In genomic region chr13:23396246-23396703, GRCm38 (mm10) we compare ENCODE assay signal across 8 mouse cellular contexts. TPM values are rescaled to one million over a fixed set of nuclear protein-coding genes. Genes with fewer than 3 reads are reported as not detected.
DNase-seq lines count a peak whose midpoint lies in the region; ATAC-seq and TF ChIP-seq lines count a peak whose summit lies in the region.

No protein-coding gene starts in this region.

- H3K9ac ChIP-seq in kidney, embryonic 15.5 days, result 0 out of 2 replicates have a peak overlapping the region, but pooled peaks have one; percentile 21
- peak overlapping the region; percentile 52 for H3K9ac ChIP-seq in heart, embryonic 16.5 days (ENCODE audit: low read length)
- peak overlapping the region; percentile 50 for H3K9ac ChIP-seq in liver, embryonic 11.5 days (ENCODE audit: low read depth, low read length)
- peak overlapping the region; percentile 38 for H3K9ac ChIP-seq in neural tube, embryonic 13.5 days

- peaks cover 63% of the 10 kb centered on the region for H3K27me3 ChIP-seq in kidney, embryonic 15.5 days
- H3K27me3 ChIP-seq in heart, embryonic 16.5 days (ENCODE audit: control insufficient read depth, insufficient read depth, low read length), result peaks cover 34% of the 10 kb centered on the region
- peaks cover 27% of the 10 kb centered on the region for H3K27me3 ChIP-seq in liver, embryonic 11.5 days (replicated peaks; ENCODE audit: control insufficient read depth, insufficient read depth, low read length)
- H3K27me3 ChIP-seq in neural tube, embryonic 13.5 days, result peaks cover 75% of the 10 kb centered on the region

- H3K4me1 ChIP-seq in kidney, embryonic 15.5 days, result peaks cover 12% of the 10 kb centered on the region
- H3K4me1 ChIP-seq in bone marrow macrophage, adult 2 months (ENCODE audit: control insufficient read depth, insufficient read depth, low read length), result no peaks in the 10 kb centered on the region
- peaks cover 7% of the 10 kb centered on the region for H3K4me1 ChIP-seq in heart, embryonic 16.5 days (ENCODE audit: control insufficient read depth, insufficient read depth, low read length)
- no peaks in the 10 kb centered on the region; the same call in 1 of the 2 replicates for H3K4me1 ChIP-seq in liver, embryonic 11.5 days (replicated peaks; ENCODE audit: control insufficient read depth, insufficient read depth, low read length)
- peaks cover 13% of the 10 kb centered on the region for H3K4me1 ChIP-seq in neural tube, embryonic 13.5 days (replicated peaks)

- no peak overlapping the region for H3K27ac ChIP-seq in kidney, embryonic 15.5 days
- no peak overlapping the region for H3K27ac ChIP-seq in bone marrow macrophage, adult 2 months (ENCODE audit: insufficient read depth, low read depth, low read length)
- no peak overlapping the region for H3K27ac ChIP-seq in heart, embryonic 16.5 days (ENCODE audit: low read length)
- no peak overlapping the region for H3K27ac ChIP-seq in liver, embryonic 11.5 days (ENCODE audit: low read depth, low read length)
- H3K27ac ChIP-seq in neural tube, embryonic 13.5 days (replicated peaks), result no peak overlapping the region

- peak overlapping the region; percentile 75 for H3K4me2 ChIP-seq in kidney, embryonic 15.5 days
- peak overlapping the region; percentile 81 for H3K4me2 ChIP-seq in heart, embryonic 16.5 days (ENCODE audit: low read depth, low read length)
- H3K4me2 ChIP-seq in liver, embryonic 11.5 days, result peak overlapping the region; percentile 96
- H3K4me2 ChIP-seq in neural tube, embryonic 13.5 days, result peak overlapping the region; percentile 64

- DNase-seq in kidney, postnatal 25 days, result no peak
- DNase-seq in liver, embryonic 11.5 days (ENCODE audit: low spot score), result peak; percentile 72
- DNase-seq in gastrocnemius, postnatal 14 days, result no peak
- DNase-seq in cerebellum, adult 11-12 months, result no peak

- peak overlapping the region; percentile 48 for H3K4me3 ChIP-seq in kidney, embryonic 15.5 days (replicated peaks)
- H3K4me3 ChIP-seq in bone marrow macrophage, adult 2 months (ENCODE audit: insufficient read depth, low read length), result peak overlapping the region; percentile 62
- peak overlapping the region; percentile 54 for H3K4me3 ChIP-seq in heart, embryonic 16.5 days (ENCODE audit: low read length)
- H3K4me3 ChIP-seq in liver, embryonic 11.5 days (ENCODE audit: low read depth, low read length), result peak overlapping the region; percentile 67
- peak overlapping the region; percentile 42 for H3K4me3 ChIP-seq in neural tube, embryonic 13.5 days

- H3K9me3 ChIP-seq in kidney, embryonic 15.5 days (replicated peaks), result no peaks in the 10 kb centered on the region
- H3K9me3 ChIP-seq in heart, embryonic 16.5 days (replicated peaks; ENCODE audit: control insufficient read depth, low read length), result peaks cover 2% of the 10 kb centered on the region; the same call in 1 of the 2 replicates
- no peaks in the 10 kb centered on the region for H3K9me3 ChIP-seq in liver, embryonic 11.5 days (ENCODE audit: control insufficient read depth, low read length)
- no peaks in the 10 kb centered on the region for H3K9me3 ChIP-seq in neural tube, embryonic 13.5 days

- no peaks in the 10 kb centered on the region for H3K36me3 ChIP-seq in kidney, embryonic 15.5 days
- no peaks in the 10 kb centered on the region for H3K36me3 ChIP-seq in heart, embryonic 16.5 days (ENCODE audit: control insufficient read depth, insufficient read depth)
- no peaks in the 10 kb centered on the region for H3K36me3 ChIP-seq in liver, embryonic 11.5 days (ENCODE audit: control insufficient read depth, insufficient read depth, low read length)
- no peaks in the 10 kb centered on the region for H3K36me3 ChIP-seq in neural tube, embryonic 13.5 days

- WGBS in kidney, embryonic 15.5 days, result under 1% methylated on average over 31 of the region's 31 CpGs
- under 1% methylated on average over 31 of the region's 31 CpGs for WGBS in heart, embryonic 16.5 days
- WGBS in liver, embryonic 11.5 days, result under 1% methylated on average over 31 of the region's 31 CpGs
- WGBS in neural tube, embryonic 13.5 days, result 1% methylated on average over 31 of the region's 31 CpGs

- no peak for TF ChIP-seq POLR2A in bone marrow macrophage, adult 2 months (IDR thresholded peaks at IDR 0.05; ENCODE audit: borderline replicate concordance, low read depth, low read length)

- intact Hi-C loops in gastrocnemius, postnatal 14 days (cut with DNase I; ENCODE audit: low total_unique reads), result no loop called here

- peak; percentile 52; the same call in 1 of the 2 replicates for ATAC-seq in kidney, embryonic 15.5 days (replicated peaks; ENCODE audit: low FRiP score)
- peak; percentile 28; the same call in 1 of the 2 replicates for ATAC-seq in heart, embryonic 16.5 days (replicated peaks; ENCODE audit: extremely low read depth, insufficient read depth, low FRiP score)
- peak; percentile 42 for ATAC-seq in liver, embryonic 11.5 days (replicated peaks; ENCODE audit: low FRiP score)
- no peak for ATAC-seq in neural tube, embryonic 13.5 days (ENCODE audit: low read depth)

- no peak for TF ChIP-seq CTCF in bone marrow macrophage, adult 2 months (IDR thresholded peaks at IDR 0.05; ENCODE audit: low read depth, low read length)

RNA-seq across cellular contexts. Expression of gene Zfp322a, which starts 27.3 kb away (rescaled TPM):
- 48.8 and 48.9 TPM in 2 replicates for polyA plus RNA-seq in kidney, embryonic 15.5 days (2015; fragmentation: Nextera tagmentation; extraction: Ambion mirVana)
- polyA plus RNA-seq in bone marrow macrophage, adult 2 months (2012; ENCODE audit: insufficient read depth, insufficient read length, missing spikeins), result 14.9 and 16.4 TPM in 2 replicates
- polyA plus RNA-seq in heart, embryonic 16.5 days (2015; fragmentation: Nextera tagmentation; extraction: Ambion mirVana), result 36.5 and 37.8 TPM in 2 replicates
- polyA plus RNA-seq in liver, embryonic 11.5 days (2014; fragmentation: Nextera tagmentation; extraction: Ambion mirVana), result 36.4 and 37.0 TPM in 2 replicates
- polyA plus RNA-seq in neural tube, embryonic 13.5 days (2015; fragmentation: Nextera tagmentation; extraction: Ambion mirVana), result 51.6 and 60.7 TPM in 2 replicates
- total RNA-seq in gastrocnemius, postnatal 14 days (2021), result 10 to 100 TPM; 11.5 TPM

RNA-seq across cellular contexts. Expression of gene Abt1, which starts 27.4 kb away (rescaled TPM):
- polyA plus RNA-seq in kidney, embryonic 15.5 days (2015; fragmentation: Nextera tagmentation; extraction: Ambion mirVana), result 13.5 and 13.7 TPM in 2 replicates
- polyA plus RNA-seq in bone marrow macrophage, adult 2 months (2012; ENCODE audit: insufficient read depth, insufficient read length, missing spikeins), result 4.8 and 4.9 TPM in 2 replicates
- 9.2 and 9.4 TPM in 2 replicates for polyA plus RNA-seq in heart, embryonic 16.5 days (2015; fragmentation: Nextera tagmentation; extraction: Ambion mirVana)
- polyA plus RNA-seq in liver, embryonic 11.5 days (2014; fragmentation: Nextera tagmentation; extraction: Ambion mirVana), result 13.1 and 13.4 TPM in 2 replicates
- polyA plus RNA-seq in neural tube, embryonic 13.5 days (2015; fragmentation: Nextera tagmentation; extraction: Ambion mirVana), result 9.5 and 10.3 TPM in 2 replicates
- 1 to 10 TPM; 4.5 to 4.7 TPM for total RNA-seq in gastrocnemius, postnatal 14 days (2021)
